Mouse (Mus musculus) kidney, embryonic 14.5 days (tissue): ENCODE measurements at regions not wholly inside any gene's neighbourhood (a gene's known extent, or its start where the extent isn't known, plus 50 kb on each side); places are given as distances from the start of the nearest gene placed in this dataset.
A peak's percentile ranks its signal among the peaks of the same experiment; 100 is the strongest.

Experiments used
- ATAC-seq: fragments of 200-750 bp; cut with Nextera tagmentation; 2 replicates; pipeline ENCODE4 v1.8.0; 2017; ENCODE audit warnings: moderate number of reproducible peaks, mild to moderate bottlenecking, moderate TSS enrichment, moderate library complexity; ENCODE audit not compliant: low FRiP score, low TSS enrichment
- H3K27ac ChIP-seq: fragments of 300-500 bp; sonication (generic); 2 replicates; pipeline ENCODE4 v1.5.1; 2014; ENCODE audit warnings: low read depth, mild to moderate bottlenecking, low read length, moderate library complexity, mixed read lengths
- H3K27me3 ChIP-seq: fragments of 300-500 bp; sonication (generic); 2 replicates; pipeline ENCODE4 v1.6.1; 2014; ENCODE audit warnings: mild to moderate bottlenecking, low read length; ENCODE audit not compliant: control insufficient read depth, insufficient read depth
- H3K36me3 ChIP-seq: fragments of 300-500 bp; sonication (generic); 2 replicates; pipeline ENCODE4 v1.6.1; 2014; ENCODE audit warnings: low read length, mixed read lengths; ENCODE audit not compliant: control insufficient read depth, insufficient read depth
- H3K4me1 ChIP-seq: fragments of 300-500 bp; sonication (generic); 2 replicates; pipeline ENCODE4 v1.6.1; 2014; ENCODE audit warnings: low read length, mixed read lengths; ENCODE audit not compliant: control insufficient read depth, insufficient read depth
- H3K4me2 ChIP-seq: fragments of 300-500 bp; sonication (generic); replicated peaks from 2 replicates; pipeline ENCODE4 v1.6.1; 2014; ENCODE audit warnings: low read depth, mild to moderate bottlenecking, low read length
- H3K4me3 ChIP-seq: fragments of 300-500 bp; sonication (generic); 2 replicates; pipeline ENCODE4 v1.5.1; 2014; ENCODE audit warnings: mild to moderate bottlenecking, low read length
- H3K9ac ChIP-seq: fragments of 300-500 bp; sonication (generic); 2 replicates; pipeline ENCODE4 v1.6.1; 2014; ENCODE audit warnings: low read depth, mild to moderate bottlenecking, low read length, moderate library complexity
- H3K9me3 ChIP-seq: fragments of 300-500 bp; sonication (generic); 2 replicates; pipeline ENCODE4 v1.6.1; 2016; ENCODE audit warnings: low read length; ENCODE audit not compliant: control insufficient read depth
- WGBS: fragments of 180-500 bp; shearing (Covaris S2); extraction: QIAGEN DNeasy Blood & Tissue Kit; methylation state at CpG from one replicate; pipeline ENCODE4 v1.1.7; 2014; 5-methylcytosine and 5-hydroxymethylcytosine counted together

- no peaks in the 10 kb centered on the region for H3K36me3 ChIP-seq
- H3K27me3 ChIP-seq = no peaks in the 10 kb centered on the region
- H3K9me3 ChIP-seq = no peaks in the 10 kb centered on the region
- H3K4me2 ChIP-seq = no peak overlapping the region
- peaks cover 30% of the 10 kb centered on the region for H3K4me1 ChIP-seq
- H3K27ac ChIP-seq = no peak overlapping the region
- no peak overlapping the region for H3K9ac ChIP-seq
- no peak for ATAC-seq
- 28% methylated on average over 1 of the region's 1 CpGs for WGBS
- H3K4me3 ChIP-seq = no peak overlapping the region
These were observed 119.7 kb downstream of the Cd83 start for GRCm38 (mm10) chr13:43904291-43904690.

GRCm38 (mm10) chr13:43906241-43906640, 121.7 kb downstream of the Cd83 start:
- Histone ChIP-seq H3K4me2 (no peak overlapping the region), H3K36me3 (no peaks in the 10 kb centered on the region), H3K27me3 (no peaks in the 10 kb centered on the region), H3K27ac (no peak overlapping the region), H3K9ac (no peak overlapping the region), H3K4me3 (no peak overlapping the region), H3K9me3 (no peaks in the 10 kb centered on the region), H3K4me1 (peaks cover 35% of the 10 kb centered on the region)
- no peak for ATAC-seq
- WGBS = 52% methylated on average over 7 of the region's 7 CpGs

GRCm38 (mm10) chr13:43907425-43907824, 122.8 kb downstream of the Cd83 start:
- Histone ChIP-seq H3K4me2 (no peak overlapping the region), H3K9ac (no peak overlapping the region), H3K36me3 (no peaks in the 10 kb centered on the region), H3K4me3 (no peak overlapping the region), H3K27ac (no peak overlapping the region), H3K9me3 (no peaks in the 10 kb centered on the region), H3K27me3 (no peaks in the 10 kb centered on the region), H3K4me1 (peaks cover 35% of the 10 kb centered on the region)
- ATAC-seq = no peak
- 47% methylated on average over 8 of the region's 8 CpGs for WGBS

- Histone ChIP-seq H3K36me3 (no peaks in the 10 kb centered on the region), H3K4me2 (no peak overlapping the region), H3K27ac (peak overlapping the region; percentile 24; the same call in 1 of the 2 replicates), H3K27me3 (no peaks in the 10 kb centered on the region), H3K9ac (no peak overlapping the region), H3K4me1 (peaks cover 36% of the 10 kb centered on the region), H3K4me3 (no peak overlapping the region), H3K9me3 (no peaks in the 10 kb centered on the region)
- 65% methylated on average over 16 of the region's 16 CpGs for WGBS
- no peak for ATAC-seq
These were observed 123.6 kb downstream of the Cd83 start for GRCm38 (mm10) chr13:43908041-43908644.

GRCm38 (mm10) chr13:43909933-43910332, 125.4 kb downstream of the Cd83 start:
- no peak overlapping the region for H3K4me2 ChIP-seq
- no peak overlapping the region; the same call in 1 of the 2 replicates for H3K9ac ChIP-seq
- H3K27me3 ChIP-seq = no peaks in the 10 kb centered on the region
- H3K27ac ChIP-seq = no peak overlapping the region
- H3K36me3 ChIP-seq = no peaks in the 10 kb centered on the region
- H3K9me3 ChIP-seq = peaks cover 4% of the 10 kb centered on the region; the same call in 1 of the 2 replicates
- peaks cover 39% of the 10 kb centered on the region for H3K4me1 ChIP-seq
- no peak for ATAC-seq
- 38% methylated on average over 7 of the region's 7 CpGs for WGBS
- no peak overlapping the region for H3K4me3 ChIP-seq

GRCm38 (mm10) chr13:43913476-43913875, 128.9 kb downstream of the Cd83 start:
- Histone ChIP-seq H3K9ac (no peak overlapping the region), H3K9me3 (peaks cover 7% of the 10 kb centered on the region; the same call in 1 of the 2 replicates), H3K4me1 (peaks cover 14% of the 10 kb centered on the region), H3K36me3 (no peaks in the 10 kb centered on the region), H3K4me3 (no peak overlapping the region), H3K27ac (no peak overlapping the region), H3K27me3 (no peaks in the 10 kb centered on the region), H3K4me2 (no peak overlapping the region)
- 16% methylated on average over 7 of the region's 7 CpGs for WGBS
- peak; percentile 77 for ATAC-seq

GRCm38 (mm10) chr13:43919781-43920420, 135.3 kb downstream of the Cd83 start:
- Histone ChIP-seq H3K9ac (no peak overlapping the region), H3K36me3 (no peaks in the 10 kb centered on the region), H3K9me3 (peaks cover 3% of the 10 kb centered on the region; the same call in 1 of the 2 replicates), H3K27ac (no peak overlapping the region), H3K4me2 (no peak overlapping the region), H3K4me3 (no peak overlapping the region), H3K4me1 (no peaks in the 10 kb centered on the region), H3K27me3 (no peaks in the 10 kb centered on the region)
- 79% methylated on average over 5 of the region's 5 CpGs for WGBS
- ATAC-seq = no peak

GRCm38 (mm10) chr13:43930081-43930981, 145.8 kb downstream of the Cd83 start:
- Histone ChIP-seq H3K9ac (no peak overlapping the region), H3K27ac (no peak overlapping the region), H3K4me3 (no peak overlapping the region), H3K27me3 (no peaks in the 10 kb centered on the region), H3K4me1 (peaks cover 4% of the 10 kb centered on the region; the same call in 1 of the 2 replicates), H3K36me3 (no peaks in the 10 kb centered on the region), H3K4me2 (no peak overlapping the region), H3K9me3 (0 out of 2 replicates have a peak, but pooled peaks cover 3% of the 10 kb centered on the region)
- ATAC-seq = no peak
- WGBS = 69% methylated on average over 19 of the region's 19 CpGs
